Mouse (Mus musculus): ENCODE measurements around the gene Gm49486. TPM values are rescaled to one million over a fixed set of nuclear protein-coding genes. Genes with fewer than 3 reads are reported as not detected.
"Not testable (repeated sequence)": the region's sequence is repeated elsewhere in the genome, so short reads cannot be mapped to it uniquely, and the experiment has no call there.

The Gm49486 gene
- total and polyA plus RNA-seq, 3 experiments = 0.11 TPM; not detected in 2

DNA sequence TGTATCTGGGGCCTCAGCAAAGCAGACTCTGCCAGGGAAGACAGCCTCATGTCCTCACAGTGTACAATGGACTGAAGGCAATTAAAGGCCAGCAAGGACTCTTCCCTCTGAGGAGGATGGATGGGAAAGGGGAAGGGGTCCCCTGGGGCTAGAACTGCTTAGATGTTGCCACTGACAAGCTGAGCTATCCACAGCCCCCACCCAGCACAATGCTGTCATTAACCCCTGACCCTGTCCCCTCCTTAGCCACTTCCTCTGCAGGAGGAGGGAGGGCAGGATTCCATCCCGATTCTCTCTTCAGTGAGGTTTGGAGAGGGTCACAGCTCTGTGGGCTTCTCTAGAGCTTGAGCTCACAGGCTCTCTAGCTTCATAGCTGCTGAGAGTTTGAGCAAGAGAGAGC lies 9.6 kb upstream of the Gm49486 start:
- Histone ChIP-seq H3K36me3 (replicated peaks) (no peaks in the 10 kb centered on the region), H3K4me3 (ENCODE audit: low read depth, low read length) (no peak overlapping the region), H3K9me3 (replicated peaks) (no peaks in the 10 kb centered on the region), H3K4me1 (ENCODE audit: insufficient read depth, low read depth, low read length) (0 out of 2 replicates have a peak, but pooled peaks cover under 1% of the 10 kb centered on the region), H3K27me3 (ENCODE audit: insufficient read depth, low read length) (peaks cover 47% of the 10 kb centered on the region)
- ATAC-seq (ENCODE audit: extremely low read depth, insufficient number of reproducible peaks, low FRiP score, poor library complexity, severe bottlenecking) (no peak), DNase-seq (ENCODE audit: low spot score) (no peak)
- TF ChIP-seq POLR2AphosphoS5 (IDR thresholded peaks at IDR 0.05; ENCODE audit: insufficient replicate concordance, low read depth, low read length) = no peak
- TF ChIP-seq TAL1 (conservative IDR thresholded peaks at IDR 0.05; ENCODE audit: low read depth, low read length) = no peak
- no peak for TF ChIP-seq GATA2 (IDR thresholded peaks at IDR 0.05; ENCODE audit: borderline replicate concordance, low read depth, low read length)
- no peak for TF ChIP-seq GATA1 (IDR thresholded peaks at IDR 0.05; ENCODE audit: borderline replicate concordance, low read length)
- TF ChIP-seq CTCF (IDR thresholded peaks at IDR 0.05; ENCODE audit: low read depth, low read length) = no peak

DNA sequence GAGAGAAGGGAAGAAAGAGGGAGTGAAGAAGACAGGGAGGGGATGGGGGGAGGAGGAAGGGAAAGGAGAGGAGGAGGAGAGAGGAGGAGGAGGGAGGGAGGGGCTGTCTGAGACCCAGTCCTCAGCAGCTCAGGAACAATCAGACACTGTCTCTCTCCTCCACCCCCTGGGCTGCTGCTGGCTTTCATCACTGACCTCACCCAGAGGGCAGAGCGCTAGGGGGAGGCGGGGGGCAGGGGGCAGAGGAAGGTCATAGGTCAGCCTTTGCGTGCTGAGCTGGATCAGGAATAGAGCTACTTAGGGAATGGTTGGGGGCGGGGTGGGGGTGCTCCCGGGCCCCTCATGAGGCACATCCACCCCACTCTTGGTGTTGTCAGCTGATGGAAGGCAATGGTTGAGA lies 5.5 kb upstream of the Gm49486 start:
- peaks cover 33% of the 10 kb centered on the region for H3K27me3 ChIP-seq (ENCODE audit: insufficient read depth, low read length)
- DNase-seq (ENCODE audit: low spot score) (no peak), ATAC-seq (ENCODE audit: extremely low read depth, insufficient number of reproducible peaks, low FRiP score, poor library complexity, severe bottlenecking) (no peak)
- no peaks in the 10 kb centered on the region for H3K36me3 ChIP-seq (replicated peaks)
- 0 out of 2 replicates have a peak, but pooled peaks cover 6% of the 10 kb centered on the region for H3K4me1 ChIP-seq (ENCODE audit: insufficient read depth, low read depth, low read length)
- H3K9me3 ChIP-seq (replicated peaks) = no peaks in the 10 kb centered on the region
- H3K4me3 ChIP-seq (ENCODE audit: low read depth, low read length) = no peak overlapping the region
- TF ChIP-seq GATA2 (IDR thresholded peaks at IDR 0.05; ENCODE audit: borderline replicate concordance, low read depth, low read length) (no peak), POLR2AphosphoS5 (IDR thresholded peaks at IDR 0.05; ENCODE audit: insufficient replicate concordance, low read depth, low read length) (no peak), GATA1 (IDR thresholded peaks at IDR 0.05; ENCODE audit: borderline replicate concordance, low read length) (no peak), TAL1 (conservative IDR thresholded peaks at IDR 0.05; ENCODE audit: low read depth, low read length) (no peak), CTCF (IDR thresholded peaks at IDR 0.05; ENCODE audit: low read depth, low read length) (no peak)

GRCm38 (mm10) chr15:79224685-79225084 lies 4.5 kb upstream of the Gm49486 start:
- ATAC-seq (ENCODE audit: extremely low read depth, insufficient number of reproducible peaks, low FRiP score, poor library complexity, severe bottlenecking) = no peak; the same call in 1 of the 2 replicates
- TF ChIP-seq GATA1 (IDR thresholded peaks at IDR 0.05; ENCODE audit: borderline replicate concordance, low read length) (no peak), CTCF (IDR thresholded peaks at IDR 0.05; ENCODE audit: low read depth, low read length) (peak; percentile 80)
- no peak overlapping the region for H3K4me3 ChIP-seq (ENCODE audit: low read depth, low read length)
- H3K27me3 ChIP-seq (ENCODE audit: insufficient read depth, low read length) = peaks cover 31% of the 10 kb centered on the region
- no peaks in the 10 kb centered on the region for H3K36me3 ChIP-seq (replicated peaks)
- peaks cover 9% of the 10 kb centered on the region for H3K4me1 ChIP-seq (ENCODE audit: insufficient read depth, low read depth, low read length)
- H3K9me3 ChIP-seq (replicated peaks) = no peaks in the 10 kb centered on the region
- DNase-seq (ENCODE audit: low spot score) = peak; percentile 58

GRCm38 (mm10) chr15:79225780-79226179 lies 3.4 kb upstream of the Gm49486 start:
- not testable (repeated sequence) for H3K4me3 ChIP-seq (ENCODE audit: low read depth, low read length); ATAC-seq (ENCODE audit: extremely low read depth, insufficient number of reproducible peaks, low FRiP score, poor library complexity, severe bottlenecking); H3K36me3 ChIP-seq (replicated peaks); H3K9me3 ChIP-seq (replicated peaks); DNase-seq (ENCODE audit: low spot score)
- Histone ChIP-seq H3K27me3 (ENCODE audit: insufficient read depth, low read length) (peaks cover 22% of the 10 kb centered on the region), H3K4me1 (ENCODE audit: insufficient read depth, low read depth, low read length) (peaks cover 17% of the 10 kb centered on the region)

DNA sequence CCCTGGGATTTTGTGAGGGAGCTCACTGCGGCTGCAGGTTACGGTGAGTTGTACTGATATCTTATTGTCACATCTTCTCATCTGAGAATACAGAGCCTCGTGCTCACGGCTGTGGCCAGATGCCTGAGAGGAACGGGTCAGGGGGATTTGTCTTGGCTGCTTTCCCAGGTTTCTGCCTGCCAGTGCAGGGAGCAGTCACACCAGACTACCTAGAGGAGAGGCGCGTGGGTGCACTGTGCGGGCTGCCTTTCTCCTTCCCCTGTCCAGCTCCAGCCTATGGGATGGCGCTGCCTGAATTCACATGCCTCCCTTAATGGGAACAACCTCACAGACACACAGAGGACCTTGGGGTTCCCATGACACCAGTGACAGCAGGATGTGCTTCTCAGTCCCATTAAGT lies 6.1 kb downstream of the Gm49486 start:
- no peak for DNase-seq (ENCODE audit: low spot score)
- Histone ChIP-seq H3K36me3 (replicated peaks) (peaks cover 97% of the 10 kb centered on the region), H3K4me3 (ENCODE audit: low read depth, low read length) (no peak overlapping the region), H3K9me3 (replicated peaks) (no peaks in the 10 kb centered on the region), H3K4me1 (ENCODE audit: insufficient read depth, low read depth, low read length) (peaks cover 10% of the 10 kb centered on the region), H3K27me3 (ENCODE audit: insufficient read depth, low read length) (no peaks in the 10 kb centered on the region)
- TF ChIP-seq CTCF (IDR thresholded peaks at IDR 0.05; ENCODE audit: low read depth, low read length) (no peak), TAL1 (conservative IDR thresholded peaks at IDR 0.05; ENCODE audit: low read depth, low read length) (no peak), GATA1 (IDR thresholded peaks at IDR 0.05; ENCODE audit: borderline replicate concordance, low read length) (no peak), POLR2AphosphoS5 (IDR thresholded peaks at IDR 0.05; ENCODE audit: insufficient replicate concordance, low read depth, low read length) (no peak), GATA2 (IDR thresholded peaks at IDR 0.05; ENCODE audit: borderline replicate concordance, low read depth, low read length) (no peak)
- ATAC-seq (ENCODE audit: extremely low read depth, insufficient number of reproducible peaks, low FRiP score, poor library complexity, severe bottlenecking) = no peak

DNA sequence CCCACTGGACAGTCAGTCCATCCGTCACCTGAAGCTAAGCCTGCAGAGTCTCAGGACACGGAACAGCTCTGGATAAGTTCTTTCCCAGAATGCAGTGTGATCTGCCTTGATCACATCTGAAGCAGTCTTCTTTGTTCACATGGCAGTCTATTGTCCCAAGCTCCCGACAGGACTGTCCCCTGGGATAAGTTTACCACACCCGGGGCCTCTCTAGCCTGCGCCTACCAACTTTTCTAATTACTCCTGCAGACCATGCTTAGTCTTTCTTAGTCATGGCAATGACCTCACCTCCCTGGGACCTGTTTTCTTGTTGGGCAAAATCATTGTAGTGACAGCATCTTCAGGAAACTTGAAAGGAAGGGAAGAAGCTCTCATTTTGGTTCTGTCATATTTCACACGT lies 8.8 kb downstream of the Gm49486 start:
- Histone ChIP-seq H3K27me3 (ENCODE audit: insufficient read depth, low read length) (no peaks in the 10 kb centered on the region), H3K4me1 (ENCODE audit: insufficient read depth, low read depth, low read length) (peaks cover 6% of the 10 kb centered on the region), H3K36me3 (replicated peaks) (peaks cover 95% of the 10 kb centered on the region), H3K9me3 (replicated peaks) (0 out of 2 replicates have a peak, but pooled peaks cover 2% of the 10 kb centered on the region), H3K4me3 (ENCODE audit: low read depth, low read length) (no peak overlapping the region)
- TF ChIP-seq POLR2AphosphoS5 (IDR thresholded peaks at IDR 0.05; ENCODE audit: insufficient replicate concordance, low read depth, low read length) = no peak
- no peak for ATAC-seq (ENCODE audit: extremely low read depth, insufficient number of reproducible peaks, low FRiP score, poor library complexity, severe bottlenecking)
- DNase-seq (ENCODE audit: low spot score) = no peak

DNA sequence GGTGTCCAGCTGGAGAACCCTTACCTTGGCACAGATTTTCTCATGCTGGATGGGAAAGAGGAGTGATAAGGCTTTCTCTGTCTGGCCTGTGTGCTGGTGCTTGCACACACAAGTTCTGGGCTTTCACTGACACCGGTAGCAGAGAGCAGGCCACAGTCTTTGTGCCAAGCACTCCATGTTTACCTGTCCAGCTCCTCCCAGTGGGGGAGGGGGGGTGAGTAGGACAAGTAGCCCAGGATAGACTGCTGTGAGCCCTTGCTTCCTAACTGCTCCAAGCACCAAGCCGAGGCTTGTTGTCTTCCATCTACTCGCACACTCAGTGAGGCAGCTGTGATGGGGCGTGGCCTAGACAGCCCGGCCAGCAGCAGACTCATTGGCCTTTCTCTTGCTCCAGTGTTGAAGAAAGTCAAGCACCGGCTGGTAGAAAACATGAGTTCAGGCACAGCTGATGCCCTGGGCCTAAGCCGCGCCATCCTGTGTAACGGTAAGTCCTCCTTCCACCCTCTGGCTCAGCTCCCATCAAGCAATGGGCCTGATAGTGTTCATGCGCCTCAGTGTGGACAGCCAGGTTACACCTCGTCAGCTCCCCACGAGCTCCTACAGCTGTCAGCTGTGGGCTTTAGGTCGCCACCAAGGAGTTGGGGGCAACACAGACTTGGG lies 13.5 kb downstream of the Gm49486 start:
- no peak for ATAC-seq (ENCODE audit: extremely low read depth, insufficient number of reproducible peaks, low FRiP score, poor library complexity, severe bottlenecking)

More for the DNA sequence above, 13.5 kb downstream of the Gm49486 start:
- Histone ChIP-seq H3K27me3 (ENCODE audit: insufficient read depth, low read length) (no peaks in the 10 kb centered on the region), H3K36me3 (replicated peaks) (peaks cover 96% of the 10 kb centered on the region), H3K9me3 (replicated peaks) (0 out of 2 replicates have a peak, but pooled peaks cover 2% of the 10 kb centered on the region), H3K4me3 (ENCODE audit: low read depth, low read length) (no peak overlapping the region), H3K4me1 (ENCODE audit: insufficient read depth, low read depth, low read length) (peaks cover 16% of the 10 kb centered on the region)
- DNase-seq (ENCODE audit: low spot score) = no peak
- no peak for TF ChIP-seq CTCF (IDR thresholded peaks at IDR 0.05; ENCODE audit: low read depth, low read length)
- TF ChIP-seq GATA2 (IDR thresholded peaks at IDR 0.05; ENCODE audit: borderline replicate concordance, low read depth, low read length) = no peak
- TF ChIP-seq POLR2AphosphoS5 (IDR thresholded peaks at IDR 0.05; ENCODE audit: insufficient replicate concordance, low read depth, low read length) = no peak
- no peak for TF ChIP-seq GATA1 (IDR thresholded peaks at IDR 0.05; ENCODE audit: borderline replicate concordance, low read length)
- TF ChIP-seq TAL1 (conservative IDR thresholded peaks at IDR 0.05; ENCODE audit: low read depth, low read length) = no peak

All from G1E (cell line).